Mouse (Mus musculus) cerebellum, adult 9-11 months (tissue): ENCODE measurements around the gene Col23a1.

Experiments used
- DNase-seq: peaks from one replicate; pipeline ENCODE4 v3.0.0; 2022

Gene Col23a1

GRCm38 (mm10) chr11:51545811-51546210 is 256.1 kb downstream of the Col23a1 start:
- DNase-seq: no peak

GRCm38 (mm10) chr11:51551253-51551652 is 261.5 kb downstream of the Col23a1 start:
- DNase-seq: no peak

GRCm38 (mm10) chr11:51552091-51552490 is 262.4 kb downstream of the Col23a1 start:
- DNase-seq: no peak

- no peak for DNase-seq
These were observed 264.9 kb downstream of the Col23a1 start for GRCm38 (mm10) chr11:51554590-51554989.

GRCm38 (mm10) chr11:51555066-51555465 is 265.3 kb downstream of the Col23a1 start:
- DNase-seq: no peak

- DNase-seq: no peak
These were observed 273.6 kb downstream of the Col23a1 start for GRCm38 (mm10) chr11:51563276-51563675.

- no peak for DNase-seq
These were observed 275.3 kb downstream of the Col23a1 start for GRCm38 (mm10) chr11:51565062-51565461.

GRCm38 (mm10) chr11:51565951-51566350 is 276.2 kb downstream of the Col23a1 start:
- no peak for DNase-seq

GRCm38 (mm10) chr11:51568801-51569200 is 279.1 kb downstream of the Col23a1 start:
- DNase-seq: no peak

GRCm38 (mm10) chr11:51576454-51576853 is 286.7 kb downstream of the Col23a1 start:
- no peak for DNase-seq

- no peak for DNase-seq
These were observed 287.9 kb downstream of the Col23a1 start for GRCm38 (mm10) chr11:51577587-51577986.

- DNase-seq: no peak
These were observed 289.3 kb downstream of the Col23a1 start for GRCm38 (mm10) chr11:51579024-51579423.

GRCm38 (mm10) chr11:51582713-51583112 is 293.0 kb downstream of the Col23a1 start:
- DNase-seq: peak; percentile 74

GRCm38 (mm10) chr11:51584057-51584430 is 294.3 kb downstream of the Col23a1 start:
- no peak for DNase-seq

GRCm38 (mm10) chr11:51584431-51585248 is 294.9 kb downstream of the Col23a1 start, which contains the start of gene Phykpl:
Phykpl (plus strand) TSS chr11:51584757.
- DNase-seq: peak; percentile 97

- peak; percentile 38 for DNase-seq
These were observed 296.0 kb downstream of the Col23a1 start for GRCm38 (mm10) chr11:51585608-51586252.

- DNase-seq: peak; percentile 38
These were observed 296.7 kb downstream of the Col23a1 start for GRCm38 (mm10) chr11:51586411-51586810.

GRCm38 (mm10) chr11:51587059-51587458 is 297.3 kb downstream of the Col23a1 start:
- no peak for DNase-seq

GRCm38 (mm10) chr11:51588833-51589232 is 299.1 kb downstream of the Col23a1 start:
- no peak for DNase-seq

GRCm38 (mm10) chr11:51590002-51590401 is 300.3 kb downstream of the Col23a1 start:
- DNase-seq: no peak

- no peak for DNase-seq
These were observed 301.4 kb downstream of the Col23a1 start for GRCm38 (mm10) chr11:51591168-51591567.

GRCm38 (mm10) chr11:51591915-51592314 is 302.2 kb downstream of the Col23a1 start:
- no peak for DNase-seq

- no peak for DNase-seq
These were observed 303.6 kb downstream of the Col23a1 start for GRCm38 (mm10) chr11:51593368-51593767.

- DNase-seq: no peak
These were observed 304.1 kb downstream of the Col23a1 start for GRCm38 (mm10) chr11:51593849-51594248.
